Mouse (Mus musculus): Measurements from ENCODE around the gene Gm10720.
"Not testable (repeated sequence)": the region's sequence is repeated elsewhere in the genome, so short reads cannot be mapped to it uniquely, and the experiment has no call there.

Gene Gm10720

GRCm38 (mm10) chr9:3025653-3026052 is 10.2 kb downstream of the Gm10720 start:
- DNase-seq = not testable (repeated sequence)

GRCm38 (mm10) chr9:3026136-3026535 is 10.7 kb downstream of the Gm10720 start:
- DNase-seq = not testable (repeated sequence)

- not testable (repeated sequence) for DNase-seq
These were observed 11.3 kb downstream of the Gm10720 start for GRCm38 (mm10) chr9:3026741-3027140.

GRCm38 (mm10) chr9:3027200-3027599 is 11.7 kb downstream of the Gm10720 start:
- peak; percentile 47 for DNase-seq

DNA sequence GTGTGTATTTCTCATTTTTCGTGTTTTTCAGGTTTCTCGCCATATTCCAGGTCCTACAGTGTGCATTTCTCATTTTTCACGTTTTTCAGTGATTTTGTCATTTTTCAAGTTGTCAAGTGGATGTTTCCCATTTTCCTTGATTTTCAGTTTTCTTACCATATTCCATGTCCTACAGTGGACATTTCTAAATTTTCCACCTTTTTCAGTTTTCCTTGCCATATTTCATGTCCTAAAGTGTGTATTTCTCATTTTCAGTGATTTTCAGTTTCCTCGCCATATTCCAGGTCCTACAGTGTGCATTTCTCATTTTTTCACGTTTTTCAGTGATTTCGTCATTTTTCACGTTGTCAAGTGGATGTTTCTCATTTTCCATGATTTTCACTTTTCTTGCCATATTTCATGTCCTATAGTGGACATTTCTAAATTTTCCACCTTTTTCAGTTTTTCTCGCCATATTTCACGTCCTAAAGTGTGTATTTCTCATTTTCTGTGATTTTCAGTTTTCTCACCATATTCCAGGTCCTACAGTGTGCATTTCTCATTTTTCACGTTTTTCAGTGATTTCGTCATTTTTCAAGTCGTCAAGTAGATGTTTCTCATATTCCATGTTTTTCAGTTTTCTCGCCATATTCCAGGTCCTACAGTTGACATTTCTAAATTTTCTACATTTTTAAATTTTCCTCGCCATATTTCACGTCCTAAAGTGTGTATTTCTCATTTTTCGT is 14.0 kb downstream of the Gm10720 start:
- not testable (repeated sequence) for DNase-seq

- DNase-seq = peak; percentile 78
These were observed 15.3 kb downstream of the Gm10720 start for GRCm38 (mm10) chr9:3030677-3031318.

- DNase-seq = not testable (repeated sequence)
These were observed 18.8 kb downstream of the Gm10720 start, which contains the start of gene Gm17535 for GRCm38 (mm10) chr9:3034299-3034698. Gene Gm17535 (plus strand): TSS chr9:3034599.

DNA sequence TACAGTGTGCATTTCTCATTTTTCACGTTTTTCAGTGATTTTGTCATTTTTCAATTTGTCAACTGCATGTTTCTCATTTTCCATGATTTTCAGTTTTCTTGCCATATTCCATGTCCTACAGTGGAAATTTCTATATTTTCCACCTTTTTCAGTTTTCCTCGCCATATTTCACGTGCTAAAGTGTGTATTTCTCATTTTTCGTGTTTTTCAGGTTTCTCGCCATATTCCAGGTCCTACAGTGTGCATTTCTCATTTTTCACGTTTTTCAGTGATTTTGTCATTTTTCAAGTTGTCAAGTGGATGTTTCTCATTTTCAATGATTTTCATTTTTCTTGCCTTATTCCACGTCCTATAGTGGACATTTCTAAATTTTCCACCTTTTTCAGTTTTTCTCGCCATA is 21.1 kb downstream of the Gm10720 start, which contains the start of gene Gm10715:
Gm10715 (plus strand) TSS at position 301 of the 400 bp plus-strand sequence.
- DNase-seq = not testable (repeated sequence)

DNA sequence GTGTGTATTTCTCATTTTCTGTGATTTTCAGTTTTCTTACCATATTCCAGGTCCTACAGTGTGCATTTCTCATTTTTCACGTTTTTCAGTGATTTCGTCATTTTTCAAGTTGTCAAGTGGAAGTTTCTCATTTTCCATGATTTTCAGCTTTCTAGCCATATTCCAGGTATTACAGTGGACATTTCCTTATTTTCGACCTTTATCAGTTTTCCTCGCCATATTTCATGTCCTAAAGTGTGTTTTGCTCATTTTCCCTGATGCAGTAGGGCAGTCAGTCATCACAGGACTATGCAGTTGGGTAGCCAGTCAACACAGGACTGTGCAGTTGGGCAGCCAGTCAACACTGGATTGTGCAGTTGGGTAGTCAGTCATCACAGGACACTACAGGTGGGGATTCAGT is 22.7 kb downstream of the Gm10720 start:
- DNase-seq = not testable (repeated sequence)

Measured in liver (tissue).